Mouse (Mus musculus) CH12.LX (cell line): ENCODE data around the gene Abr.

Source experiments
- CTCF ChIP-seq, 2 experiments: IDR thresholded peaks in 1 of 2; conservative IDR thresholded peaks in 1 of 2; 2 replicates each; pipeline ENCODE4 v1.5.1; 2011 to 2012; ENCODE audit warnings: low read depth in 2 of 2, low read length in 2 of 2, improper control_type of control experiment in 1 of 2, inconsistent platforms in 1 of 2, mild to moderate bottlenecking in 1 of 2, moderate library complexity in 1 of 2
- EP300 ChIP-seq: IDR thresholded peaks from 2 replicates; pipeline ENCODE4 v1.6.1; 2011; ENCODE audit warnings: low read length, improper control_type of control experiment
- IRF4 ChIP-seq: IDR thresholded peaks from 2 replicates; pipeline ENCODE4 v1.6.1; 2014; ENCODE audit warnings: low read depth, mild to moderate bottlenecking, inconsistent platforms, low read length, improper control_type of control experiment
- NRF1 ChIP-seq: IDR thresholded peaks from 2 replicates; pipeline ENCODE4 v1.6.1; 2014; ENCODE audit warnings: low read depth, mild to moderate bottlenecking, inconsistent platforms, low read length, improper control_type of control experiment, moderate library complexity

- no peak for TF ChIP-seq EP300
- no peak; a peak in 1 of 4 replicates for TF ChIP-seq CTCF (conservative IDR thresholded peaks at IDR 0.05 in 1 of 2, IDR thresholded peaks at IDR 0.05 in 1 of 2; ENCODE audit: low read depth in 2 of 2, low read length in 2 of 2)
- no peak for TF ChIP-seq IRF4
- TF ChIP-seq NRF1 = no peak
Observed at GRCm38 (mm10) chr11:76429556-76429955, 192.6 kb downstream of the Abr start.
